10 mouse cellular contexts compared by ENCODE assay signal in genomic region chr11:96768240-96768639, GRCm38 (mm10). TPM values are rescaled to one million over a fixed set of nuclear protein-coding genes. Genes with fewer than 3 reads are reported as not detected.
DNase-seq lines count a peak whose midpoint lies in the region; ATAC-seq and TF ChIP-seq lines count a peak whose summit lies in the region.
"Had no signal": no experiment of that assay in that cellular context is flagged by ENCODE, and none has a peak within 500 bp of the region (broad histone marks: within the 10 kb centered on the region; RNA-seq: fewer than 3 reads in every experiment).

No protein-coding gene starts in this region.

- 63% methylated on average over 9 of the region's 9 CpGs for WGBS in forebrain, embryonic 14.5 days
- 44% methylated on average over 9 of the region's 9 CpGs for WGBS in lung, embryonic 15.5 days
- WGBS in stomach, embryonic 14.5 days: 64% methylated on average over 9 of the region's 9 CpGs

- no peak for TF ChIP-seq CTCF in left cerebral cortex, adult 2 months (IDR thresholded peaks at IDR 0.05)

- DNase-seq in left cerebral cortex, adult 2 months (ENCODE audit: extremely low spot score in 1 of 2, low spot score in 2 of 2): no peak
- no peak for DNase-seq in left cerebral cortex, postnatal 4 days
- no peak for DNase-seq in forebrain, embryonic 14.5 days (ENCODE audit: low spot score)
- no peak for DNase-seq in spleen, postnatal 10 days (ENCODE audit: low spot score in 2 of 2)
- DNase-seq in urinary bladder, postnatal 25 days (ENCODE audit: low spot score): no peak
- no peak for DNase-seq in left cerebral cortex, postnatal 10 days (ENCODE audit: extremely low spot score in 1 of 2, low spot score in 2 of 2)

- peaks cover 56% of the 10 kb centered on the region for H3K36me3 ChIP-seq in forebrain, embryonic 14.5 days (ENCODE audit: control insufficient read depth, insufficient read depth, low read length)
- H3K36me3 ChIP-seq in lung, embryonic 15.5 days: peaks cover 35% of the 10 kb centered on the region
- peaks cover 21% of the 10 kb centered on the region for H3K36me3 ChIP-seq in stomach, embryonic 14.5 days (ENCODE audit: control insufficient read depth, insufficient read depth, low read length)

- no peak for ATAC-seq in forebrain, embryonic 14.5 days
- ATAC-seq in lung, embryonic 15.5 days (ENCODE audit: borderline replicate concordance, extremely low read depth, low FRiP score, low TSS enrichment): no peak
- ATAC-seq in stomach, embryonic 14.5 days (ENCODE audit: insufficient number of reproducible peaks, insufficient read depth, low FRiP score, low read depth): no peak
- ATAC-seq: CD4-positive, CD25-positive, alpha-beta regulatory T cell, adult 4 months; inflammation-experienced regulatory T-cells, adult 6 months had no signal

- H3K27me3 ChIP-seq in forebrain, embryonic 14.5 days (replicated peaks; ENCODE audit: control insufficient read depth, insufficient read depth, low read length): no peaks in the 10 kb centered on the region
- no peaks in the 10 kb centered on the region for H3K27me3 ChIP-seq in lung, embryonic 15.5 days
- H3K27me3 ChIP-seq in stomach, embryonic 14.5 days (ENCODE audit: control insufficient read depth, insufficient read depth, low read length): no peaks in the 10 kb centered on the region

- H3K9ac ChIP-seq in forebrain, embryonic 14.5 days (ENCODE audit: low read length): no peak overlapping the region
- no peak overlapping the region for H3K9ac ChIP-seq in lung, embryonic 15.5 days
- no peak overlapping the region for H3K9ac ChIP-seq in stomach, embryonic 14.5 days (replicated peaks; ENCODE audit: low read depth, low read length)

- intact Hi-C loops in left cerebral cortex, adult 2 months (cut with DNase I): no loop called here
- intact Hi-C loops in left cerebral cortex, postnatal 4 days (cut with DNase I): no loop called here
- intact Hi-C loops in left cerebral cortex, postnatal 10 days (cut with DNase I): no loop called here

- H3K4me2 ChIP-seq in forebrain, embryonic 14.5 days (ENCODE audit: low read length): no peak overlapping the region
- H3K4me2 ChIP-seq in lung, embryonic 15.5 days: peak overlapping the region; percentile 2; the same call in 1 of the 2 replicates
- no peak overlapping the region for H3K4me2 ChIP-seq in stomach, embryonic 14.5 days (replicated peaks; ENCODE audit: low read depth, low read length)

- peak overlapping the region; percentile 60 for H3K27ac ChIP-seq in left cerebral cortex, adult 2 months
- H3K27ac ChIP-seq in forebrain, embryonic 14.5 days (ENCODE audit: low read depth, low read length): peak overlapping the region; percentile 55
- peak overlapping the region; percentile 80 for H3K27ac ChIP-seq in lung, embryonic 15.5 days
- 0 out of 2 replicates have a peak overlapping the region, but pooled peaks have one; percentile 15 for H3K27ac ChIP-seq in stomach, embryonic 14.5 days (ENCODE audit: low read length)

- H3K4me3 ChIP-seq in left cerebral cortex, adult 2 months: no peak overlapping the region
- H3K4me3 ChIP-seq in forebrain, embryonic 14.5 days (ENCODE audit: low read depth, low read length): no peak overlapping the region
- H3K4me3 ChIP-seq in lung, embryonic 15.5 days: no peak overlapping the region
- H3K4me3 ChIP-seq in stomach, embryonic 14.5 days (ENCODE audit: low read depth, low read length): no peak overlapping the region

- peaks cover 11% of the 10 kb centered on the region for H3K4me1 ChIP-seq in forebrain, embryonic 14.5 days (ENCODE audit: control insufficient read depth, insufficient read depth, low read length)
- H3K4me1 ChIP-seq in lung, embryonic 15.5 days: peaks cover 13% of the 10 kb centered on the region; the same call in 1 of the 2 replicates
- H3K4me1 ChIP-seq in stomach, embryonic 14.5 days (ENCODE audit: control insufficient read depth, insufficient read depth, low read length): 0 out of 2 replicates have a peak, but pooled peaks cover 11% of the 10 kb centered on the region

- no peaks in the 10 kb centered on the region for H3K9me3 ChIP-seq in forebrain, embryonic 14.5 days (replicated peaks; ENCODE audit: control insufficient read depth, low read length)
- H3K9me3 ChIP-seq in lung, embryonic 15.5 days: no peaks in the 10 kb centered on the region
- no peaks in the 10 kb centered on the region for H3K9me3 ChIP-seq in stomach, embryonic 14.5 days (ENCODE audit: control insufficient read depth, low read depth, low read length)

RNA-seq across cellular contexts. Expression of gene Snx11, which starts 9.1 kb away (rescaled TPM):
- 10 to 100 TPM; 49.7 to 52.2 TPM for total RNA-seq in left cerebral cortex, adult 2 months (2021)
- 10 to 100 TPM; 46.3 to 50.4 TPM for total RNA-seq in left cerebral cortex, postnatal 4 days (2021)
- polyA plus RNA-seq in forebrain, embryonic 14.5 days (2014; fragmentation: Nextera tagmentation; extraction: Ambion mirVana): 17.6 and 21.6 TPM in 2 replicates
- polyA plus RNA-seq in lung, embryonic 15.5 days (2015; fragmentation: Nextera tagmentation; extraction: Ambion mirVana): 20.0 and 20.3 TPM in 2 replicates
- polyA plus RNA-seq in stomach, embryonic 14.5 days (2014; fragmentation: Nextera tagmentation; extraction: Ambion mirVana): 8.3 and 9.6 TPM in 2 replicates
- 10 to 100 TPM; 43.1 to 43.2 TPM for total RNA-seq in left cerebral cortex, postnatal 10 days (2021)

RNA-seq across cellular contexts. Expression of gene Cbx1, which starts 20.7 kb away (rescaled TPM):
- 10 to 100 TPM; 45.5 to 46.5 TPM for total RNA-seq in left cerebral cortex, adult 2 months (2021)
- total RNA-seq in left cerebral cortex, postnatal 4 days (2021): 10 to 100 TPM; 79.3 to 79.5 TPM
- polyA plus RNA-seq in forebrain, embryonic 14.5 days (2014; fragmentation: Nextera tagmentation; extraction: Ambion mirVana): 94.8 and 99.7 TPM in 2 replicates
- polyA plus RNA-seq in lung, embryonic 15.5 days (2015; fragmentation: Nextera tagmentation; extraction: Ambion mirVana): 114 and 121 TPM in 2 replicates
- polyA plus RNA-seq in stomach, embryonic 14.5 days (2014; fragmentation: Nextera tagmentation; extraction: Ambion mirVana): 100 and 105 TPM in 2 replicates
- total RNA-seq in left cerebral cortex, postnatal 10 days (2021): 10 to 100 TPM; 49.3 to 52.2 TPM

Comparison
In these comparisons a context has a peak if more than half of its experiments do, and no peak if none do; other contexts are left out.
1. H3K27ac ChIP-seq: peak in every context shown above with its lines; median percentile 80 in lung, embryonic 15.5 days; 60 in left cerebral cortex, adult 2 months; 55 in forebrain, embryonic 14.5 days; 15 in stomach, embryonic 14.5 days.